Comparison of ENCODE assay signal across 8 mouse cellular contexts in the genomic region with DNA sequence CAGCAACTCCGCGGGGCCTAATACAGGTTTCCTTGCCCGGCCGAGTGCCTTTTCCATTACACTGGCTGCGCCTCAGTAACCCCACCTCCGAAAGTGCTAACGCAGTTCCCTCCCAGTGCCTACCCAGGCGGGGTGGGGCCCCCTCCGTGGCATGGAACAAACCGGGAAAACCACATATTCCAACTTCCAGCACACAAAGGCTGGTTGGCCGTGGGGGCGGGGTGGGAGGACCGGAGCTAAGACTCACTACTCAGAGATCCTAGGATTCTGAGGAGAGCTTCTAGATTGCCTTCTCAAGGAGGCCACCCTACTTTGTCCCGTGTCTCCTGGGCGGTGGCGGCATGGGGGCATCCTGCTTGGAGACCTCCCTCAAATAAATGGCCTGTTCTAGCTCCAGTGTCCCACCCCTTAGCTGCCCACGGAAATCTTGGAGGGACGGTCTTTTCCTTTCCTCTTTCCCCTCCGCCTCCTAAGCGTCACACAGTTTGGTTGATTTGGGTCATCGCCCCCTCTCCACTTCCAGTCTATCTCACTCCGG. TPM values are rescaled to one million over a fixed set of nuclear protein-coding genes. Genes with fewer than 3 reads are reported as not detected.
DNase-seq lines count a peak whose midpoint lies in the region; ATAC-seq and TF ChIP-seq lines count a peak whose summit lies in the region.

No protein-coding gene starts in this region.

- TF ChIP-seq CTCF in Patski (IDR thresholded peaks at IDR 0.05), result no peak
- no peak for TF ChIP-seq CTCF in heart, adult 2 months (IDR thresholded peaks at IDR 0.05)
- TF ChIP-seq CTCF in kidney, adult 2 months (conservative IDR thresholded peaks at IDR 0.05; ENCODE audit: insufficient read depth, insufficient read length, low read depth, low read length), result no peak

- 8% methylated on average over 22 of the region's 22 CpGs for WGBS in heart, adult 2 months
- WGBS in kidney, adult 2 months, result 3% methylated on average over 22 of the region's 22 CpGs
- 1% methylated on average over 22 of the region's 22 CpGs for WGBS in lung, embryonic 15.5 days

- peak overlapping the region; percentile 69 for H3K4me2 ChIP-seq in lung, embryonic 15.5 days

- H3K4me1 ChIP-seq in heart, adult 2 months (ENCODE audit: control insufficient read depth, insufficient read depth, low read length), result peaks cover 15% of the 10 kb centered on the region
- peaks cover 13% of the 10 kb centered on the region for H3K4me1 ChIP-seq in kidney, adult 2 months (ENCODE audit: control insufficient read depth, insufficient read depth, low read length)
- H3K4me1 ChIP-seq in lung, embryonic 15.5 days, result peaks cover 42% of the 10 kb centered on the region

- CTCF ChIA-PET in Patski (lab: Charles Lee), result interaction anchor here (0.9 to 2.0 kb wide), 4 partner anchors 24 to 63 kb away, joined by 3 to 10 read pairs (median 4); no protein-coding TSS in a partner anchor

- no peaks in the 10 kb centered on the region for H3K27me3 ChIP-seq in Patski
- no peaks in the 10 kb centered on the region for H3K27me3 ChIP-seq in heart, adult 2 months (ENCODE audit: control insufficient read depth, insufficient read depth, low read length)
- H3K27me3 ChIP-seq in kidney, adult 2 months (replicated peaks; ENCODE audit: control insufficient read depth, insufficient read depth, low read length), result no peaks in the 10 kb centered on the region
- no peaks in the 10 kb centered on the region for H3K27me3 ChIP-seq in lung, embryonic 15.5 days

- H3K79me2 ChIP-seq in heart, adult 2 months (replicated peaks; ENCODE audit: control insufficient read depth, insufficient read depth, low read length), result 0 out of 2 replicates have a peak, but pooled peaks cover 3% of the 10 kb centered on the region

- peaks cover under 1% of the 10 kb centered on the region; the same call in 1 of the 2 replicates for H3K36me3 ChIP-seq in heart, adult 2 months (ENCODE audit: control insufficient read depth, insufficient read depth, low read length)
- no peaks in the 10 kb centered on the region for H3K36me3 ChIP-seq in kidney, adult 2 months (ENCODE audit: control insufficient read depth, insufficient read depth, low read length)
- no peaks in the 10 kb centered on the region for H3K36me3 ChIP-seq in lung, embryonic 15.5 days

- peak overlapping the region; percentile 76 for H3K9ac ChIP-seq in heart, adult 2 months (ENCODE audit: low read depth, low read length)
- peak overlapping the region; percentile 45 for H3K9ac ChIP-seq in lung, embryonic 15.5 days

- H3K9me3 ChIP-seq in lung, embryonic 15.5 days, result no peaks in the 10 kb centered on the region

- TF ChIP-seq EP300 in heart, adult 2 months (IDR thresholded peaks at IDR 0.05; ENCODE audit: insufficient read depth, low read depth, low read length), result 0 out of 2 replicates have a peak, but pooled peaks have one; percentile 29

- no peak for DNase-seq in Patski (ENCODE audit: low read depth, low spot score)
- peak; percentile 76 for DNase-seq in embryo, embryonic 10.5 days (ENCODE audit: low spot score)
- peak; percentile 76 to 82 for DNase-seq in heart, adult 2 months
- peak; percentile 90 for DNase-seq in kidney, adult 2 months
- peak; percentile 47 for DNase-seq in skeletal muscle tissue, adult 2 months (ENCODE audit: low read depth, low spot score)
- DNase-seq in left cerebral cortex, adult 8-10 months (ENCODE audit: low spot score in 2 of 2), result no peak

- TF ChIP-seq POLR2A in heart, adult 2 months (IDR thresholded peaks at IDR 0.05; ENCODE audit: insufficient read depth, low read depth, low read length), result peak; percentile 44
- no peak for TF ChIP-seq POLR2A in kidney, adult 2 months (IDR thresholded peaks at IDR 0.05; ENCODE audit: low read depth, low read length)

- H3K4me3 ChIP-seq in heart, adult 2 months, result peak overlapping the region; percentile 70
- peak overlapping the region; percentile 79 for H3K4me3 ChIP-seq in kidney, adult 2 months (ENCODE audit: insufficient read depth, low read depth, low read length)
- H3K4me3 ChIP-seq in lung, embryonic 15.5 days, result peak overlapping the region; percentile 92

- peak; percentile 45 for ATAC-seq in Patski
- ATAC-seq in lung, embryonic 15.5 days (ENCODE audit: borderline replicate concordance, extremely low read depth, low FRiP score, low TSS enrichment), result peak; percentile 75
- ATAC-seq in CD4-positive, CD25-positive, alpha-beta regulatory T cell, adult 4 months, result no peak

- POLR2A ChIA-PET in Patski (lab: Charles Lee), result interaction anchor here (0.8 to 1.5 kb wide), 3 partner anchors 30 to 194 kb away, joined by 3 to 6 read pairs (median 4); a partner anchor contains a TSS

- H3K27ac ChIP-seq in heart, adult 2 months, result peak overlapping the region; percentile 98
- peak overlapping the region; percentile 100 for H3K27ac ChIP-seq in kidney, adult 2 months (ENCODE audit: insufficient read depth, low read depth, low read length)
- peak overlapping the region; percentile 99 for H3K27ac ChIP-seq in lung, embryonic 15.5 days

- intact Hi-C loops in heart, adult 2 months (cut with DNase I), result loop anchor here (5.0 kb wide), 2 partner anchors 55 to 140 kb away; no protein-coding TSS in a partner anchor

- in situ Hi-C loops in Patski (cut with MboI; ENCODE audit: low pct_unique_long_range_greater_than_20kb), result loop anchor here (5.0 kb wide), 1 partner anchor 60 kb away; no protein-coding TSS in a partner anchor

RNA-seq across cellular contexts. Expression of a gene that starts 0.7 kb away (rescaled TPM):
- polyA plus RNA-seq in Patski (2021), result 56.8 TPM
- total RNA-seq in heart, adult 2 months (2021), result 10 to 100 TPM; 29.3 to 30.1 TPM
- polyA plus RNA-seq in heart, adult 2 months (2012; rRNA removed), result 11.9 and 13.5 TPM in 2 replicates
- 11.2 and 11.4 TPM in 2 replicates for polyA plus RNA-seq in kidney, adult 2 months (2012; rRNA removed)
- 8.3 and 8.6 TPM in 2 replicates for polyA plus RNA-seq in lung, embryonic 15.5 days (2015; fragmentation: Nextera tagmentation; extraction: Ambion mirVana)
- polyA plus RNA-seq in CD4-positive, CD25-positive, alpha-beta regulatory T cell, adult 4 months (2017; shearing (Covaris generic)), result under 1 TPM; 0.11 to 0.38 TPM
- 10 to 100 TPM; 10.0 to 12.9 (median 10.2) TPM for total RNA-seq in left cerebral cortex, adult 8-10 months (2022)

RNA-seq across cellular contexts. Expression of a gene that starts 39.5 kb away (rescaled TPM):
- polyA plus RNA-seq in Patski (2021), result 26.1 TPM
- 1 to 10 TPM; 5.4 to 5.5 TPM for total RNA-seq in heart, adult 2 months (2021)
- 2.0 and 2.9 TPM in 2 replicates for polyA plus RNA-seq in heart, adult 2 months (2012; rRNA removed)
- polyA plus RNA-seq in kidney, adult 2 months (2012; rRNA removed), result 0.14 and 0.33 TPM in 2 replicates
- polyA plus RNA-seq in lung, embryonic 15.5 days (2015; fragmentation: Nextera tagmentation; extraction: Ambion mirVana), result 96.7 and 101 TPM in 2 replicates
- 1 to 10 TPM; 1.7 to 4.8 TPM for polyA plus RNA-seq in CD4-positive, CD25-positive, alpha-beta regulatory T cell, adult 4 months (2017; shearing (Covaris generic))
- total RNA-seq in left cerebral cortex, adult 8-10 months (2022), result 1 to 10 TPM in 1 of 4 experiments, under 1 TPM in 3; 0.40 to 1.0 (median 0.46) TPM

Comparison
In these comparisons a context has a peak if more than half of its experiments do, and no peak if none do; other contexts are left out.
1. DNase-seq: peak in embryo, embryonic 10.5 days (single experiment), heart, adult 2 months (2 of 2), kidney, adult 2 months (single experiment) and skeletal muscle tissue, adult 2 months (single experiment); none in Patski (single experiment) and left cerebral cortex, adult 8-10 months (0 of 2).
2. Peak in every context shown above with its lines, with median percentiles within 50 percentile points of each other: H3K27ac ChIP-seq and H3K4me3 ChIP-seq.